Mouse (Mus musculus) embryonic facial prominence, embryonic 14.5 days (tissue): ENCODE results near the gene Ncor2. TPM values are rescaled to one million over a fixed set of nuclear protein-coding genes. Genes with fewer than 3 reads are reported as not detected.

ENCODE experiments used
- ATAC-seq: fragments of 200-750 bp; cut with Nextera tagmentation; 2 replicates; pipeline ENCODE4 v1.8.0; 2017; ENCODE audit warnings: low read depth, moderate number of reproducible peaks, moderate TSS enrichment
- DNase-seq: peaks from one replicate; pipeline ENCODE4 v3.0.0-alpha.2; 2015; ENCODE audit warnings: low spot score
- H3K27ac ChIP-seq: fragments of 300-500 bp; sonication (generic); replicated peaks from 2 replicates; pipeline ENCODE4 v1.5.1; 2014; ENCODE audit warnings: low read depth, mild to moderate bottlenecking, low read length, moderate library complexity
- H3K27me3 ChIP-seq: fragments of 300-500 bp; sonication (generic); replicated peaks from 2 replicates; pipeline ENCODE4 v1.6.1; 2014; ENCODE audit warnings: low read length; ENCODE audit not compliant: control insufficient read depth, insufficient read depth
- H3K36me3 ChIP-seq: fragments of 300-500 bp; sonication (generic); 2 replicates; pipeline ENCODE4 v1.6.1; 2014; ENCODE audit warnings: low read length, mixed read lengths; ENCODE audit not compliant: control insufficient read depth, insufficient read depth
- H3K4me1 ChIP-seq: fragments of 300-500 bp; sonication (generic); 2 replicates; pipeline ENCODE4 v1.6.1; 2014; ENCODE audit warnings: antibody characterized with exemption, low read length; ENCODE audit not compliant: control insufficient read depth, insufficient read depth
- H3K4me2 ChIP-seq: fragments of 300-500 bp; sonication (generic); 2 replicates; pipeline ENCODE4 v1.6.1; 2014; ENCODE audit warnings: low read depth, mild to moderate bottlenecking, low read length, moderate library complexity, mixed read lengths
- H3K4me3 ChIP-seq: fragments of 300-500 bp; sonication (generic); 2 replicates; pipeline ENCODE4 v1.5.1; 2014; ENCODE audit warnings: low read depth, mild to moderate bottlenecking, low read length
- H3K9ac ChIP-seq: fragments of 300-500 bp; sonication (generic); 2 replicates; pipeline ENCODE4 v1.6.1; 2014; ENCODE audit warnings: low read depth, mild to moderate bottlenecking, low read length, moderate library complexity, mixed read lengths
- H3K9me3 ChIP-seq: fragments of 300-500 bp; sonication (generic); 2 replicates; pipeline ENCODE4 v1.6.1; 2016; ENCODE audit warnings: low read length; ENCODE audit not compliant: control insufficient read depth
- WGBS: fragments of 180-500 bp; shearing (Covaris S2); extraction: QIAGEN DNeasy Blood & Tissue Kit; methylation state at CpG from one replicate; pipeline ENCODE4 v1.1.7; 2014; 5-methylcytosine and 5-hydroxymethylcytosine counted together
- polyA plus RNA-seq: library from polyadenylated mRNA; unstranded; fragments of >200 nt; fragmentation: Nextera tagmentation; extraction: Ambion mirVana; gene quantifications from 2 replicates; pipeline ENCODE4 v1.2.1, GENCODE M21; 2014

Ncor2 gene
- polyA plus RNA-seq, 1 experiment from 2014 or later: 37.3 TPM

GRCm38 (mm10) chr5:125141525-125141880, 37.5 kb downstream of the Ncor2 start:
- peak; percentile 87 for DNase-seq
- H3K9ac ChIP-seq: peak overlapping the region; percentile 68

DNA sequence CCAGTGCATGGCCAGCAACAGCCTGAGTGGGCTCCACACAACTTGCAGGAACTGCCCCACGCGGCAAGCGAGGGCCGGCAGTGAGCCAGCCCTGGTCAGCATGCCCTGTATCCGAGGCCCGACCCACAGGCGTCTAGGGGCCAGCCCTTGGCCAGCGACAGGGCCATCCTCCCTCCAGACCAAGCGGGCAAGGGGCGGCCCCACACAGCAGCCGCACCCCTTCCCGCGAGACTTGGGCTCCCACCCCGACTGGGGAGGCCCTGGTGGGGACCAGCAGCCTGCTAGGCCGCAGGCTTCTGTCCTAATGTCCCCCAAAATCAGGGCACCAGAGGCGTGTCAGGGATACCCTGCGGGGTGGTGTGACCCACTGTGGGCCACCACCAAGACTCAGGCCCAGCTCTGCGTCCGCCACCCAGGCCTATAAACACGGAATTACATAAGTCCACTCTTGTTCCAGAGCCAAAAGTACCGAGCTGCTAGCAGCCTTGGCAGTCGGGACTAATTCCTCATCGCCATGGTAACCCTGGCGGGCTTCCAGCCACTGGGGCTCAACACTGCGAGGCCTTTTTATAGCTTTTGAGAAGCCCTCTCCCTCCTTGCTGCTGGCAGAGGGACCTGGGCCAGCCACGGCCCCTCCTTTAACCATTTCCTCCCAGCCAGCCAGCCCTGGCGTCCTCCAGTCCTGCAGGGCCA, 38.0 kb downstream of the Ncor2 start:
- Histone ChIP-seq H3K4me2 (peak overlapping the region; percentile 71), H3K9ac (peak overlapping the region; percentile 68), H3K9me3 (no peaks in the 10 kb centered on the region), H3K27ac (peak overlapping the region; percentile 99), H3K4me1 (peaks cover 69% of the 10 kb centered on the region), H3K4me3 (peak overlapping the region; percentile 40), H3K27me3 (no peaks in the 10 kb centered on the region), H3K36me3 (no peaks in the 10 kb centered on the region)
- 12% methylated on average over 20 of the region's 27 CpGs for WGBS
- ATAC-seq (peak; percentile 93), DNase-seq (peak; percentile 100)

More at GRCm38 (mm10) chr5:125141525-125141880, 37.5 kb downstream of the Ncor2 start:
- H3K27me3 ChIP-seq: no peaks in the 10 kb centered on the region
- 6% methylated on average over 7 of the region's 7 CpGs for WGBS
- no peaks in the 10 kb centered on the region for H3K36me3 ChIP-seq
- ATAC-seq: peak; percentile 79
- H3K9me3 ChIP-seq: no peaks in the 10 kb centered on the region
- peaks cover 71% of the 10 kb centered on the region for H3K4me1 ChIP-seq
- peak overlapping the region; percentile 99 for H3K27ac ChIP-seq
- peak overlapping the region; percentile 40 for H3K4me3 ChIP-seq
- peak overlapping the region; percentile 71 for H3K4me2 ChIP-seq

DNA sequence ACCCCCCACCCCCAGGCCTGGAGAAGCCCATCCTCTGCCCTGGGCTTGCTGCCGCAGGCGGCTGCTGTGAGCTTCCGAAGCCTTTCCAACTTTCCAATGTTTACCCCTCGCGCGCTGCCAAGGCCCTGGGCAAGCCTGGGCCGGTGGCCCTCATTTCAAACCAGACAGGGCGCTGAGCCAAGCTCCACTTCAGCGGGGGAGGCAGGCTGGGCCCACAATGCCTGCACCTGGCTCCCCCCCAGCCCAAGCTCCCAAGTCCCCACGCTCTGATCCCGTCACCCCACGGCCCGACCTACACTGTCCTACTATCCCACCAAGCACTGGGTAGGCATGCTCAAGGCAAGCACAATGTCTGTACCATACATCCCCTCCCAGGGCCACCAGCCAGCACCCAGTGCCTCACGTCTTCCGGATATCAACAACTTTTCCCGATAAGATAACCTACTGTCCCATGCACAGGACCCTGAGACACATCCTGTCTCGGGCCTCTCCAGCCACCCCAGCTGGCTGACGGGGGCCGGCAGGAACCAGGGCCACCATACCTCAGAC, 38.8 kb downstream of the Ncor2 start:
- peaks cover 68% of the 10 kb centered on the region for H3K4me1 ChIP-seq
- no peaks in the 10 kb centered on the region for H3K27me3 ChIP-seq
- ATAC-seq: peak; percentile 48
- H3K36me3 ChIP-seq: no peaks in the 10 kb centered on the region
- H3K4me3 ChIP-seq: peak overlapping the region; percentile 40
- peak overlapping the region; percentile 68 for H3K9ac ChIP-seq
- DNase-seq: peak; percentile 91
- H3K4me2 ChIP-seq: peak overlapping the region; percentile 71
- WGBS: 26% methylated on average over 17 of the region's 19 CpGs
- H3K27ac ChIP-seq: peak overlapping the region; percentile 99
- no peaks in the 10 kb centered on the region for H3K9me3 ChIP-seq

DNA sequence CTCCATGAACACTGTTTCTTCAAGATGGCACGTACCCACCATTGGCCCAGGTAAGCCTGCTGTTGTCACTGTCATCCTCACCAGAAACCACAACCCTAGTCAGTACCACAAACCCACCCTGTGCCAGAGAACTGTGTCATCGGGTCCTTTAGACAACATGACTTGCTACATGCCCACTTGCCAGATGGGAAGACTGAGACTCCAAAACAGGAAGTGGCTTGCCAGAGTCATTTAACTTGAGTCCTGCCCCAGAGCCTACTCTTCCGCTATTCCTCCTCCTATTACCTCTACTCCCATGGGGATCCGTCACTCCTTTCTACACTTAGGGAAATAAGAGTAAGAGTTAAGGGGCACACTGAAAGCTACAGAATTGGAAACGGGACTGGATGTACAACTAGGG, 39.4 kb downstream of the Ncor2 start:
- no peaks in the 10 kb centered on the region for H3K9me3 ChIP-seq
- DNase-seq: peak; percentile 51
- 0 out of 2 replicates have a peak overlapping the region, but pooled peaks have one; percentile 68 for H3K9ac ChIP-seq
- H3K27me3 ChIP-seq: no peaks in the 10 kb centered on the region
- no peaks in the 10 kb centered on the region for H3K36me3 ChIP-seq
- ATAC-seq: no peak
- H3K4me1 ChIP-seq: peaks cover 74% of the 10 kb centered on the region
- H3K4me2 ChIP-seq: peak overlapping the region; percentile 71
- 60% methylated on average over 5 of the region's 5 CpGs for WGBS
- peak overlapping the region; percentile 99 for H3K27ac ChIP-seq
- peak overlapping the region; percentile 40 for H3K4me3 ChIP-seq

DNA sequence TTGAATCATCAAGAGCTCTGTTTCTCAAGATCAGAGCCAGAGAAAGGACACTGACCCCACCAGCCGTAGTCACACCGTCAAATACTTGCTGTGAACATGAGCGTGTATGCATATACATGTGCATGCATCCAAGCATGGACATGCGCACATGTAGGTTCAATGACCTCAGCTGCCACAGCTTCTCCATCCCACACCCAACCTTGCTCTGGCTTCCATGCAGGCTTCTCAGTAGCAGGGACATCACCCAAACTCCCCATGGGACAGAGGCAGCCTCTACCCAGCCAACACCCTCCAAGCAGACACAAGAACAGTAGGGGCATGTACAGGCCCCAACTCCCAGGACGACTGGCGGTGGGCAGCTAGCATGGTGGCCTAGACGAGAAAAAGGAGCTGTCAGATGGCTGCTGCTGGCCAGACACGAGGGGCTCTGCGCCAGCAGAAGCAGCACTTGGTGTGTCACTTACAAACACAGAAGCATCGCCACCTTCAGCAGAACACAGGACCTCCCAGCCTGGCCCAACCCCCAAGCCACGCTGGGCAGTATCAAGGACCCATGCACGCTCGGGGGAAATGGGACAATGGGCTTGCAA, 40.1 kb downstream of the Ncor2 start:
- no peak overlapping the region for H3K4me3 ChIP-seq
- H3K9me3 ChIP-seq: no peaks in the 10 kb centered on the region
- H3K9ac ChIP-seq: no peak overlapping the region
- H3K4me1 ChIP-seq: peaks cover 76% of the 10 kb centered on the region
- H3K36me3 ChIP-seq: no peaks in the 10 kb centered on the region
- ATAC-seq (no peak), DNase-seq (no peak)
- 83% methylated on average over 12 of the region's 13 CpGs for WGBS
- H3K4me2 ChIP-seq: peak overlapping the region; percentile 71; the same call in 1 of the 2 replicates
- H3K27me3 ChIP-seq: no peaks in the 10 kb centered on the region
- no peak overlapping the region for H3K27ac ChIP-seq

GRCm38 (mm10) chr5:125137672-125138285, 41.2 kb downstream of the Ncor2 start:
- Histone ChIP-seq H3K27me3 (no peaks in the 10 kb centered on the region), H3K4me3 (no peak overlapping the region), H3K4me2 (0 out of 2 replicates have a peak overlapping the region, but pooled peaks have one; percentile 0), H3K36me3 (no peaks in the 10 kb centered on the region), H3K4me1 (peaks cover 69% of the 10 kb centered on the region), H3K27ac (0 out of 2 replicates have a peak overlapping the region, but pooled peaks have one; percentile 11), H3K9me3 (no peaks in the 10 kb centered on the region), H3K9ac (no peak overlapping the region)
- DNase-seq: no peak
- ATAC-seq: no peak
- WGBS: 91% methylated on average over 18 of the region's 18 CpGs

DNA sequence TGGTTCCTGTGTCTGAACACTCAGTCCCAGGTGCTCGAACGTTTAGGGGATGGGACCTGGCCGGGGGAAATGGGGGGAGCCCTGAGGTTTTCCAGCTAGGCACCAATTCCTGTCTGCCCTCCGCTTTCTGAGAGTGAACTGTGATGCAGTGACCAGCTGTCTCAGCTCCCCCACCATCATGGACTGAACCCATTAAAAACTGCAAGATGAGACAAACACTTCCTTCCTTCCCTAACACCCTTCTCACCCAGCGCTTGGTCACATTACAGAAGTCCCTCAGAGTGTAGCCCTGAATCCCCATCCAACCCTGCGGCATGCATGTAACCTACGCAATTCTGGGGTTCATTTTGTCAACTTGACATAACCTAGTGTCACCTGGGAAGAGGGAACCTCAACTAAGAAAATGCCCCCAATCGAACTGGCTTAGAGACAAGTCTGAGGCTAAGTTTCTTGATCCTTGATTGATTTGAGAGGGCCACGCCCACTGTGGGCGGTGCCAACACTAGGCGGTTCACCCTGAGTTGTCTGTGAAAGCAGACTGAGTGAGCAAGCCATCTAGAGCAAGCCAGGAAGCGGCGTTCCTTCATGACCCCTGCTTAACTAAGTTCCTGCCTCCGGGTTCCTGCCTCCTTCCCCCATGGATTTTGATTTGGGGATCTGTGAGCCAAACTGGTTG, 41.9 kb downstream of the Ncor2 start:
- Histone ChIP-seq H3K27me3 (no peaks in the 10 kb centered on the region), H3K4me3 (no peak overlapping the region), H3K27ac (0 out of 2 replicates have a peak overlapping the region, but pooled peaks have one; percentile 11), H3K4me2 (0 out of 2 replicates have a peak overlapping the region, but pooled peaks have one; percentile 0), H3K36me3 (no peaks in the 10 kb centered on the region), H3K9ac (no peak overlapping the region; the same call in 1 of the 2 replicates), H3K9me3 (no peaks in the 10 kb centered on the region), H3K4me1 (peaks cover 65% of the 10 kb centered on the region)
- WGBS: 49% methylated on average over 14 of the region's 14 CpGs
- ATAC-seq (no peak), DNase-seq (peak; percentile 63)
